Mouse (Mus musculus) CH12.LX (cell line): ENCODE results near the gene Sfta2. TPM values are rescaled to one million over a fixed set of nuclear protein-coding genes. Genes with fewer than 3 reads are reported as not detected.

Experiments
- DNase-seq: peaks from one replicate; pipeline ENCODE4 v3.0.0-alpha.2; 2013; ENCODE audit errors: extremely low read depth
- H3K27ac ChIP-seq: 2 replicates; pipeline ENCODE4 v1.5.1; 2012; ENCODE audit warnings: low read depth, mild to moderate bottlenecking, control low read depth, moderate library complexity; ENCODE audit not compliant: insufficient read depth
- H3K27me3 ChIP-seq: replicated peaks from 2 replicates; pipeline ENCODE3; 2012; ENCODE audit warnings: inconsistent platforms
- H3K36me3 ChIP-seq, 2 experiments: replicated peaks in 1 of 2; 2 replicates each; pipeline versions ENCODE3 to v1.6.1; 2012; ENCODE audit warnings: inconsistent platforms in 1 of 2, low read length in 1 of 2, mild to moderate bottlenecking in 1 of 2, mixed read lengths in 1 of 2, moderate library complexity in 1 of 2; ENCODE audit not compliant: control insufficient read depth in 1 of 2, insufficient read depth in 1 of 2
- H3K4me1 ChIP-seq, 2 experiments: 2 replicates each; pipeline ENCODE4 v1.6.1; 2012; ENCODE audit warnings: inconsistent platforms in 1 of 2, moderate library complexity in 1 of 2; ENCODE audit not compliant: insufficient read depth in 2 of 2, control insufficient read depth in 1 of 2
- H3K4me2 ChIP-seq: 2 replicates; pipeline ENCODE4 v1.6.1; 2012; ENCODE audit warnings: low read depth, mild to moderate bottlenecking, control low read depth; ENCODE audit not compliant: poor library complexity, insufficient read depth, severe bottlenecking
- H3K4me3 ChIP-seq, 3 experiments: fragments of 150-350 bp in 1 of 3; sonication (generic) in 1 of 3; replicated peaks in 1 of 3; 2 replicates each; pipeline versions ENCODE3 to v1.5.1; 2011 to 2012; ENCODE audit warnings: low read depth in 2 of 3, low read length in 2 of 3, mild to moderate bottlenecking in 2 of 3, moderate library complexity in 2 of 3, control low read depth in 1 of 3, improper control_type of control experiment in 1 of 3, inconsistent platforms in 1 of 3, mixed read lengths in 1 of 3; ENCODE audit not compliant: poor library complexity in 1 of 3
- H3K79me2 ChIP-seq: replicated peaks from 2 replicates; pipeline ENCODE4 v1.6.1; 2012; ENCODE audit warnings: mild to moderate bottlenecking, moderate library complexity; ENCODE audit not compliant: control insufficient read depth, poor library complexity, insufficient read depth, severe bottlenecking; ENCODE audit errors: extremely low read depth
- H3K9ac ChIP-seq: 2 replicates; pipeline ENCODE4 v1.6.1; 2012; ENCODE audit warnings: low read depth, mild to moderate bottlenecking, control low read depth, moderate library complexity; ENCODE audit not compliant: insufficient read depth
- H3K9me3 ChIP-seq: replicated peaks from 2 replicates; pipeline ENCODE3; 2012; ENCODE audit warnings: low read length, inconsistent platforms, mixed read lengths
- BHLHE40 ChIP-seq: IDR thresholded peaks from 2 replicates; pipeline ENCODE4 v1.6.1; 2011; ENCODE audit warnings: mild to moderate bottlenecking, low read depth, low read length, improper control_type of control experiment
- CHD2 ChIP-seq: IDR thresholded peaks from 2 replicates; pipeline ENCODE4 v1.6.1; 2011; ENCODE audit warnings: low read length, improper control_type of control experiment
- EP300 ChIP-seq: IDR thresholded peaks from 2 replicates; pipeline ENCODE4 v1.6.1; 2011; ENCODE audit warnings: low read length, improper control_type of control experiment
- HCFC1 ChIP-seq: IDR thresholded peaks from 2 replicates; pipeline ENCODE4 v1.6.1; 2012; ENCODE audit warnings: low read depth, mild to moderate bottlenecking, inconsistent platforms, low read length, improper control_type of control experiment
- JUN ChIP-seq: IDR thresholded peaks from 2 replicates; pipeline ENCODE4 v1.6.1; 2011; ENCODE audit warnings: low read depth, mild to moderate bottlenecking, low read length, improper control_type of control experiment, moderate library complexity; ENCODE audit not compliant: insufficient read depth
- KAT2A ChIP-seq: IDR thresholded peaks from 2 replicates; pipeline ENCODE4 v1.6.1; 2012; ENCODE audit warnings: low read length, improper control_type of control experiment, inconsistent platforms; ENCODE audit not compliant: insufficient replicate concordance
- MAFK ChIP-seq: IDR thresholded peaks from 2 replicates; pipeline ENCODE4 v1.6.1; 2011; ENCODE audit warnings: low read length, improper control_type of control experiment; ENCODE audit not compliant: insufficient replicate concordance
- MAX ChIP-seq: IDR thresholded peaks from 2 replicates; pipeline ENCODE4 v1.6.1; 2011; ENCODE audit warnings: low read length, improper control_type of control experiment
- MEF2A ChIP-seq: IDR thresholded peaks from 2 replicates; pipeline ENCODE4 v1.6.1; 2014; ENCODE audit warnings: low read depth, mild to moderate bottlenecking, inconsistent platforms, low read length, improper control_type of control experiment, borderline replicate concordance
- MXI1 ChIP-seq: IDR thresholded peaks from 2 replicates; pipeline ENCODE4 v1.6.1; 2011; ENCODE audit warnings: mild to moderate bottlenecking, low read depth, low read length, improper control_type of control experiment
- MYC ChIP-seq: IDR thresholded peaks from 2 replicates; pipeline ENCODE4 v1.6.1; 2011; ENCODE audit warnings: low read depth, mild to moderate bottlenecking, improper control_type of control experiment, low read length
- PAX5 ChIP-seq: IDR thresholded peaks from 2 replicates; pipeline ENCODE4 v1.6.1; 2012; ENCODE audit warnings: low read length, inconsistent platforms, mixed read lengths
- RCOR1 ChIP-seq: conservative IDR thresholded peaks from 2 replicates; pipeline ENCODE4 v1.6.1; 2012; ENCODE audit warnings: low read depth, mild to moderate bottlenecking, inconsistent platforms, low read length, improper control_type of control experiment
- SIN3A ChIP-seq: IDR thresholded peaks from 2 replicates; pipeline ENCODE4 v1.6.1; 2012; ENCODE audit warnings: low read length, improper control_type of control experiment, inconsistent platforms
- UBTF ChIP-seq: IDR thresholded peaks from 2 replicates; pipeline ENCODE4 v1.6.1; 2012; ENCODE audit warnings: low read depth, mild to moderate bottlenecking, inconsistent platforms, low read length, improper control_type of control experiment, moderate library complexity
- ZC3H11A ChIP-seq: IDR thresholded peaks from 2 replicates; pipeline ENCODE4 v1.6.1; 2012; ENCODE audit warnings: low read depth, mild to moderate bottlenecking, inconsistent platforms, low read length, improper control_type of control experiment
- ZKSCAN1 ChIP-seq: IDR thresholded peaks from 2 replicates; pipeline ENCODE4 v1.6.1; 2012; ENCODE audit warnings: low read depth, inconsistent platforms, low read length, improper control_type of control experiment, borderline replicate concordance
- ZMIZ1 ChIP-seq: IDR thresholded peaks from 2 replicates; pipeline ENCODE4 v1.6.1; 2012; ENCODE audit warnings: low read depth, mild to moderate bottlenecking, inconsistent platforms, low read length, improper control_type of control experiment
- ZNF384 ChIP-seq: IDR thresholded peaks from 2 replicates; pipeline ENCODE4 v1.6.1; 2012; ENCODE audit warnings: low read depth, low read length, improper control_type of control experiment, inconsistent platforms
- dilution Hi-C: fragments of 300-500 bp; cut with MboI; formaldehyde crosslinking; loops from 2 replicates; pipeline ENCODE4 v1.14.3; 2020; ENCODE audit warnings: low sequenced_read_pairs; ENCODE audit not compliant: extremely low pct_unique_long_range_greater_than_20kb, extremely low pct_ligation_motif_present
- in situ Hi-C: fragments of 300-500 bp; cut with MboI; formaldehyde crosslinking; loops from 3 replicates; pipeline ENCODE4 v1.14.3; 2019; ENCODE audit warnings: low sequenced_read_pairs, low pct_ligation_motif_present, low pct_unique_long_range_greater_than_20kb, mixed read lengths
- polyA plus RNA-seq: library from polyadenylated mRNA; unstranded; fragments of >175 nt; gene quantifications from 2 replicates; pipeline ENCODE4 v1.2.1, GENCODE M21; 2012; ENCODE audit warnings: low read depth; ENCODE audit not compliant: insufficient read length
- total RNA-seq, 2 experiments: library from RNA; depleted of rRNA; stranded (reverse); fragments of 300-350 nt in 1 of 2; fragments of >200 nt in 1 of 2; gene quantifications; 2 replicates each; pipeline ENCODE4 v1.2.3; 2012 to 2014

The Sfta2 gene
- total and polyA plus RNA-seq, 3 experiments, result not detected

GRCm38 (mm10) chr17:35669731-35670130 lies 68.4 kb downstream of the Sfta2 start:
- no peaks in the 10 kb centered on the region for H3K9me3 ChIP-seq
- H3K4me3 ChIP-seq, result no peak overlapping the region
- in situ Hi-C loops, result no loop called here
- H3K27me3 ChIP-seq, result no peaks in the 10 kb centered on the region
- no peak for DNase-seq
- H3K79me2 ChIP-seq, result no peaks in the 10 kb centered on the region
- peaks cover 27 to 49% of the 10 kb centered on the region in 2 experiments for H3K36me3 ChIP-seq
- H3K4me2 ChIP-seq, result no peak overlapping the region
- no peak overlapping the region for H3K9ac ChIP-seq
- peaks cover 13 to 36% of the 10 kb centered on the region in 2 experiments for H3K4me1 ChIP-seq
- TF ChIP-seq MAX (no peak), RCOR1 (no peak), JUN (no peak), SIN3A (no peak), ZMIZ1 (no peak), MYC (no peak), CHD2 (no peak)
- TF ChIP-seq, all 38 proteins: peak for 0
- no peak overlapping the region for H3K27ac ChIP-seq
- dilution Hi-C loops, result no loop called here

GRCm38 (mm10) chr17:35671846-35672245 lies 70.5 kb downstream of the Sfta2 start:
- H3K9ac ChIP-seq, result no peak overlapping the region
- no peaks in the 10 kb centered on the region for H3K9me3 ChIP-seq
- peaks cover 16 to 35% of the 10 kb centered on the region in 2 experiments for H3K36me3 ChIP-seq
- no peak overlapping the region for H3K4me3 ChIP-seq
- H3K27me3 ChIP-seq, result no peaks in the 10 kb centered on the region
- no peaks in the 10 kb centered on the region for H3K79me2 ChIP-seq
- in situ Hi-C loops, result no loop called here
- peaks cover 6 to 25% of the 10 kb centered on the region in 2 experiments; a peak in 3 of 4 replicates for H3K4me1 ChIP-seq
- DNase-seq, result no peak
- dilution Hi-C loops, result no loop called here
- H3K4me2 ChIP-seq, result no peak overlapping the region
- H3K27ac ChIP-seq, result no peak overlapping the region
- TF ChIP-seq ZMIZ1, result no peak
- TF ChIP-seq SIN3A, result no peak
- no peak for TF ChIP-seq MEF2A
- TF ChIP-seq ZC3H11A, result no peak
- no peak for TF ChIP-seq MXI1
- TF ChIP-seq ZKSCAN1, result no peak
- no peak for TF ChIP-seq PAX5
- TF ChIP-seq UBTF, result no peak
- no peak for TF ChIP-seq EP300
- TF ChIP-seq ZNF384, result no peak
- no peak for TF ChIP-seq MAFK
- TF ChIP-seq BHLHE40, result no peak
- no peak for TF ChIP-seq KAT2A
- TF ChIP-seq HCFC1, result no peak
